Mouse (Mus musculus): ENCODE data around the gene Aicda.
"Not testable (repeated sequence)": the region's sequence is repeated elsewhere in the genome, so short reads cannot be mapped to it uniquely, and the experiment has no call there.

Gene Aicda

GRCm38 (mm10) chr6:122553606-122554005 lies at the start of gene Aicda:
Gene Aicda (plus strand): TSS chr6:122553801.
- DNase-seq (ENCODE audit: low spot score in 2 of 2), result no peak

GRCm38 (mm10) chr6:122505041-122505440 lies 48.6 kb upstream of the Aicda start:
- no peak for DNase-seq (ENCODE audit: low spot score in 2 of 2)

- DNase-seq (ENCODE audit: low spot score in 2 of 2), result no peak
These were observed 48.1 kb upstream of the Aicda start, which contains the start of gene Mfap5 for GRCm38 (mm10) chr6:122505545-122505944. Gene Mfap5 (plus strand): TSS chr6:122505845.

- no peak for DNase-seq (ENCODE audit: low spot score in 2 of 2)
These were observed 45.1 kb upstream of the Aicda start for GRCm38 (mm10) chr6:122508494-122508893.

GRCm38 (mm10) chr6:122512914-122513878 lies 40.4 kb upstream of the Aicda start:
- no peak for DNase-seq (ENCODE audit: low spot score in 2 of 2)

GRCm38 (mm10) chr6:122514312-122514711 lies 39.3 kb upstream of the Aicda start:
- no peak for DNase-seq (ENCODE audit: low spot score in 2 of 2)

- not testable (repeated sequence) for DNase-seq (ENCODE audit: low spot score in 2 of 2)
These were observed 37.8 kb upstream of the Aicda start for GRCm38 (mm10) chr6:122515762-122516161.

GRCm38 (mm10) chr6:122517668-122518067 lies 35.9 kb upstream of the Aicda start:
- no peak for DNase-seq (ENCODE audit: low spot score in 2 of 2)

- no peak for DNase-seq (ENCODE audit: low spot score in 2 of 2)
These were observed 34.2 kb upstream of the Aicda start for GRCm38 (mm10) chr6:122519384-122519783.

- DNase-seq (ENCODE audit: low spot score in 2 of 2), result no peak
These were observed 31.0 kb upstream of the Aicda start for GRCm38 (mm10) chr6:122522595-122522994.

- no peak for DNase-seq (ENCODE audit: low spot score in 2 of 2)
These were observed 30.3 kb upstream of the Aicda start for GRCm38 (mm10) chr6:122523289-122523688.

- DNase-seq (ENCODE audit: low spot score in 2 of 2), result no peak
These were observed 26.0 kb upstream of the Aicda start for GRCm38 (mm10) chr6:122527596-122527995.

- DNase-seq (ENCODE audit: low spot score in 2 of 2), result no peak
These were observed 25.5 kb upstream of the Aicda start for GRCm38 (mm10) chr6:122528136-122528535.

GRCm38 (mm10) chr6:122531466-122532174 lies 22.0 kb upstream of the Aicda start:
- DNase-seq (ENCODE audit: low spot score in 2 of 2), result no peak

GRCm38 (mm10) chr6:122532883-122533302 lies 20.7 kb upstream of the Aicda start:
- DNase-seq (ENCODE audit: low spot score in 2 of 2), result no peak

GRCm38 (mm10) chr6:122534032-122534431 lies 19.6 kb upstream of the Aicda start:
- no peak for DNase-seq (ENCODE audit: low spot score in 2 of 2)

- DNase-seq (ENCODE audit: low spot score in 2 of 2), result no peak
These were observed 14.0 kb upstream of the Aicda start for GRCm38 (mm10) chr6:122539564-122539963.

GRCm38 (mm10) chr6:122542459-122542858 lies 11.1 kb upstream of the Aicda start:
- DNase-seq (ENCODE audit: low spot score in 2 of 2), result not testable (repeated sequence)

- no peak for DNase-seq (ENCODE audit: low spot score in 2 of 2)
These were observed 10.0 kb upstream of the Aicda start for GRCm38 (mm10) chr6:122543574-122543973.

- DNase-seq (ENCODE audit: low spot score in 2 of 2), result no peak
These were observed 8.9 kb upstream of the Aicda start for GRCm38 (mm10) chr6:122544672-122545071.

- DNase-seq (ENCODE audit: low spot score in 2 of 2), result no peak
These were observed 8.2 kb upstream of the Aicda start for GRCm38 (mm10) chr6:122545289-122545882.

- no peak for DNase-seq (ENCODE audit: low spot score in 2 of 2)
These were observed 7.7 kb upstream of the Aicda start for GRCm38 (mm10) chr6:122545948-122546347.
